Mouse (Mus musculus) right cerebral cortex, adult 2 months (tissue): ENCODE results near the gene Ucp2.

Source experiments
- DNase-seq, 2 experiments: peaks; one replicate each; pipeline ENCODE4 v3.0.0; 2021 to 2022; ENCODE audit warnings: low spot score in 2 of 2

Gene Ucp2

GRCm38 (mm10) chr7:100501844-100502373 lies 8.8 kb downstream of the Ucp2 start:
- no peak for DNase-seq

- DNase-seq: no peak
These were observed 9.3 kb downstream of the Ucp2 start for GRCm38 (mm10) chr7:100502374-100502922.

GRCm38 (mm10) chr7:100503076-100503475 lies 9.9 kb downstream of the Ucp2 start:
- no peak for DNase-seq

GRCm38 (mm10) chr7:100504740-100505487 lies 11.8 kb downstream of the Ucp2 start:
- no peak for DNase-seq

GRCm38 (mm10) chr7:100506494-100506893 lies 13.4 kb downstream of the Ucp2 start:
- no peak for DNase-seq

- DNase-seq: no peak
These were observed 15.5 kb downstream of the Ucp2 start for GRCm38 (mm10) chr7:100508670-100509069.

- DNase-seq: no peak
These were observed 18.5 kb downstream of the Ucp2 start for GRCm38 (mm10) chr7:100511602-100512001.

GRCm38 (mm10) chr7:100514573-100514972 lies 21.4 kb downstream of the Ucp2 start, which contains the start of gene Dnajb13:
Dnajb13 (minus strand) TSS chr7:100514960.
- peak in 1 of 2 experiments; percentile 40 for DNase-seq

GRCm38 (mm10) chr7:100520204-100520603 lies 27.1 kb downstream of the Ucp2 start:
- no peak for DNase-seq

- DNase-seq: peak; percentile 72 to 88
These were observed 27.6 kb downstream of the Ucp2 start for GRCm38 (mm10) chr7:100520663-100521285.

- DNase-seq: no peak
These were observed 29.1 kb downstream of the Ucp2 start for GRCm38 (mm10) chr7:100522222-100522621.

GRCm38 (mm10) chr7:100524669-100525068 lies 31.5 kb downstream of the Ucp2 start:
- DNase-seq: no peak

- DNase-seq: no peak
These were observed 37.6 kb downstream of the Ucp2 start for GRCm38 (mm10) chr7:100530766-100531165.

- no peak for DNase-seq
These were observed 40.4 kb downstream of the Ucp2 start for GRCm38 (mm10) chr7:100533503-100533902.

- no peak for DNase-seq
These were observed 41.1 kb downstream of the Ucp2 start for GRCm38 (mm10) chr7:100534216-100534615.

GRCm38 (mm10) chr7:100535831-100536230 lies 42.7 kb downstream of the Ucp2 start:
- DNase-seq: no peak

GRCm38 (mm10) chr7:100536804-100537518 lies 43.8 kb downstream of the Ucp2 start, which contains the start of gene Coa4:
Coa4 (plus strand) TSS chr7:100537071.
- DNase-seq: peak; percentile 86 to 88

- DNase-seq: no peak
These were observed 44.4 kb downstream of the Ucp2 start for GRCm38 (mm10) chr7:100537519-100537902.

GRCm38 (mm10) chr7:100539516-100539915 lies 46.4 kb downstream of the Ucp2 start:
- DNase-seq: no peak

- no peak for DNase-seq
These were observed 51.3 kb downstream of the Ucp2 start for GRCm38 (mm10) chr7:100544437-100544836.

- DNase-seq: no peak
These were observed 54.5 kb downstream of the Ucp2 start for GRCm38 (mm10) chr7:100547631-100548030.

- no peak for DNase-seq
These were observed 56.7 kb downstream of the Ucp2 start for GRCm38 (mm10) chr7:100549796-100550195.
